Mouse (Mus musculus) lung, adult 2 months (tissue): ENCODE results near the gene Gm29609.

Source experiments
- CTCF ChIP-seq: fragments of 200-500 bp; IDR thresholded peaks from 2 replicates; pipeline ENCODE4 v1.5.1; 2011; ENCODE audit warnings: mild to moderate bottlenecking, low read length, control low read depth; ENCODE audit not compliant: insufficient read depth
- POLR2A ChIP-seq: fragments of 200-500 bp; IDR thresholded peaks from 2 replicates; pipeline ENCODE4 v1.6.1; 2011; ENCODE audit warnings: low read depth, mild to moderate bottlenecking, control low read depth, low read length, borderline replicate concordance; ENCODE audit errors: extremely low read depth

- TF ChIP-seq CTCF (no peak), POLR2A (no peak)
Observed at GRCm38 (mm10) chr5:31198616-31199320, 19.1 kb upstream of the Gm29609 start.
